Mouse (Mus musculus) bone marrow macrophage, adult 2 months (primary cell): Measurements from ENCODE around the gene Rex1bd.

Experiments
- CTCF ChIP-seq: IDR thresholded peaks from 2 replicates; pipeline ENCODE4 v1.5.1; 2012; ENCODE audit warnings: low read depth, mild to moderate bottlenecking, low read length, moderate library complexity
- POLR2A ChIP-seq: IDR thresholded peaks from 2 replicates; pipeline ENCODE4 v1.6.1; 2012; ENCODE audit warnings: mild to moderate bottlenecking, low read depth, low read length, borderline replicate concordance

DNA sequence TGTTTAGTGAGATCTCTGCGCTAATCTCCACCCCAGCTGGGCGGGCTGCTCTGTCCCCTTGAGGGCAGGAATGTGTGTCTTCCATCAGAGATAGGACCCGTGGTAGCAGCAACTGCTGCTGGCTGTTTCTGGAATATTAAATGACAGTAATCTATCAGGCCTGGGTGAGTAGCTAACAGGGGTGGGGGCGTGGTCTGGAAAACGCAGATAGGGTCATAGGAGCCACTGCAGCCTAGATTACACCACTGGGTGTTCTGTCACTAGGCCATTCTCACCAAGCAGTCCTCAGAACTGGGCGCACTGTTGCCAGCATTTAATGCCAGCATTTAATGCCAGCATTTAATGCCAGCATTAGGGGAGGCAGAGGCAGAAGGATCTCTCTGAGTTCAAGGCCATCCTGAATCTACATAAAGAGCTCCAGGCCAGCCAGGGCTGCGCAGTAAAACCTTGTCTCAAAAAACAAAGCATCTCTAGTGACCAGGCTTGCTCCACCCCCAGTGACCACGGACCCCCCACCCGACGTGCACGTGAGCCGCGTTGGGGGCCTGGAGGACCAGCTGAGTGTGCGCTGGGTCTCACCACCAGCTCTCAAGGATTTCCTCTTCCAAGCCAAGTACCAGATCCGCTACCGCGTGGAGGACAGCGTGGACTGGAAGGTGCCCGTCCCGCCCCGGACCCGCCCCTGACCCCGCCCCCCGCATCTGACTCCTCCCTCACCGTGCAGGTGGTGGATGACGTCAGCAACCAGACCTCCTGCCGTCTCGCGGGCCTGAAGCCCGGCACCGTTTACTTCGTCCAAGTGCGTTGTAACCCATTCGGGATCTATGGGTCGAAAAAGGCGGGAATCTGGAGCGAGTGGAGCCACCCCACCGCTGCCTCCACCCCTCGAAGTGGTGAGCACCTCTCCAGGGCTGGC lies 5.9 kb downstream of the Rex1bd start:
- TF ChIP-seq POLR2A (no peak), CTCF (no peak)
